Mouse (Mus musculus): ENCODE data around the gene Aipl1. TPM values are rescaled to one million over a fixed set of nuclear protein-coding genes. Genes with fewer than 3 reads are reported as not detected.

Gene Aipl1
- polyA plus RNA-seq, 1 experiment from 2014 or later, result 0.21 TPM

DNA sequence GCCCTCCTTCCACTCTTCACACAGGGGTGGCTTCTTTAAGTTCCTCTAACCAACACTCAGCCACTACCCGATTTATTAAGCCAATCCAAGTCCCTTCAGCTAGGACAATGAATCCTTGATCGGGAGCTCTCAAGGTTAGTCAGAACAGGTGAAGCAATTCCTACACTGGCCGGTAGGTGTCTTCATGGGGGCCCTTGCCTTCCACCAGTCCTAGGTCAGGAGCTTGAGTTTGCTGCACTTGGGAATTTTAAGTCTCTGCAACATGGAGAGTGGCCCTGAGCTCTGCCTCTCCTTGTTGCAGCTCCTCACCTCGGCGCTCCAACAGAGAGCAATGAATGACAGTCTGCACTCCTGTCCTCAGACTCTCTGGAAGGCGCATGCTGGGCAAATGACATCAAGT is 29.0 kb upstream of the Aipl1 start:
- no peak for ATAC-seq (ENCODE audit: low read depth)
- Histone ChIP-seq H3K27ac (no peak overlapping the region), H3K9me3 (replicated peaks) (no peaks in the 10 kb centered on the region), H3K4me1 (replicated peaks) (no peaks in the 10 kb centered on the region), H3K27me3 (no peaks in the 10 kb centered on the region; the same call in 1 of the 2 replicates), H3K4me3 (replicated peaks) (no peak overlapping the region), H3K9ac (no peak overlapping the region), H3K4me2 (no peak overlapping the region), H3K36me3 (no peaks in the 10 kb centered on the region)
- 26% methylated on average over 6 of the region's 6 CpGs for WGBS (ENCODE audit: insufficient replicate concordance)
- no peak for DNase-seq

DNA sequence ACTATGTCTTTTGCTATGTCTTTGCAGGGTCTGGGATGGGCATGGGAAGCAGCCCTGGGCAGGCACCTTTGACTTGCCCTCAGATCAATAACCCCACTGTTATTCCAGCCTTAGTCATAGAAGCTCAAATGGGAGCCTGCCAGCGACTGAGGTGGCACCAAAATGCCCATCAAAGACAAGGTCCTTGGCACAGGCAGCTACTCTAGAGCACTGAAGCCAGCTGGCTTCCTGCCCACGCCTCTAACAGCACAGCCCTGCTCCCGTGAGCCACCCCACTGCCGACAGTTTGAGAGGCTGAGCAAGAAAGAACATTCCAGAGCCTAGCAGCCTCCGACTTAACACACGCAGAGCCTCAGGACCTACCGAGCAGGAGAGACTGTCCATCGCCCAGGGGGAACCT is 27.8 kb upstream of the Aipl1 start:
- Histone ChIP-seq H3K27me3 (no peaks in the 10 kb centered on the region; the same call in 1 of the 2 replicates), H3K9me3 (replicated peaks) (no peaks in the 10 kb centered on the region), H3K4me2 (no peak overlapping the region), H3K27ac (no peak overlapping the region), H3K4me3 (replicated peaks) (no peak overlapping the region), H3K4me1 (replicated peaks) (no peaks in the 10 kb centered on the region), H3K9ac (no peak overlapping the region), H3K36me3 (no peaks in the 10 kb centered on the region)
- 56% methylated on average over 8 of the region's 8 CpGs for WGBS (ENCODE audit: insufficient replicate concordance)
- ATAC-seq (ENCODE audit: low read depth) (no peak), DNase-seq (no peak)

DNA sequence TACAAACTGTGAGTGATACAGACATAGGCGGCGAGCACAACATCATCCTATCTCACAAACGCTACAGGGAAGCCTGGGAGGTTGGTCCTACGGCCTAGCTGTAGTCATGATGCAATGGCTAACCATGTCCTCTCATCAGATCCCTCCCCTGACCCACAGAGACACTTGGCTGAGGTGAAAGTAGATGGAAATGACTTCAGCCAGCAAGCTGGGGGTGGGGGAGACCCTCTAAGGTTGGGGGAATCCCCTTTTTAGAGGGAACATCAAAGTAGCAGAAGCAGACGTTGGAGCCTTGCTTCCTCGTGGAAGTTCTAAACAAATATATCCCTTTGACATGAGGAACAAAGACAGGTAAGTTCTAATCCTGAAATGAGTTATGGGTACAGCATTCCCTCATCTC is 27.1 kb upstream of the Aipl1 start:
- H3K4me3 ChIP-seq (replicated peaks), result no peak overlapping the region
- H3K9ac ChIP-seq, result no peak overlapping the region
- 55% methylated on average over 6 of the region's 6 CpGs for WGBS (ENCODE audit: insufficient replicate concordance)
- no peak overlapping the region for H3K4me2 ChIP-seq
- no peak overlapping the region for H3K27ac ChIP-seq
- no peak for DNase-seq
- H3K27me3 ChIP-seq, result no peaks in the 10 kb centered on the region; the same call in 1 of the 2 replicates
- no peaks in the 10 kb centered on the region for H3K4me1 ChIP-seq (replicated peaks)
- no peak for ATAC-seq (ENCODE audit: low read depth)
- no peaks in the 10 kb centered on the region for H3K36me3 ChIP-seq
- no peaks in the 10 kb centered on the region for H3K9me3 ChIP-seq (replicated peaks)

DNA sequence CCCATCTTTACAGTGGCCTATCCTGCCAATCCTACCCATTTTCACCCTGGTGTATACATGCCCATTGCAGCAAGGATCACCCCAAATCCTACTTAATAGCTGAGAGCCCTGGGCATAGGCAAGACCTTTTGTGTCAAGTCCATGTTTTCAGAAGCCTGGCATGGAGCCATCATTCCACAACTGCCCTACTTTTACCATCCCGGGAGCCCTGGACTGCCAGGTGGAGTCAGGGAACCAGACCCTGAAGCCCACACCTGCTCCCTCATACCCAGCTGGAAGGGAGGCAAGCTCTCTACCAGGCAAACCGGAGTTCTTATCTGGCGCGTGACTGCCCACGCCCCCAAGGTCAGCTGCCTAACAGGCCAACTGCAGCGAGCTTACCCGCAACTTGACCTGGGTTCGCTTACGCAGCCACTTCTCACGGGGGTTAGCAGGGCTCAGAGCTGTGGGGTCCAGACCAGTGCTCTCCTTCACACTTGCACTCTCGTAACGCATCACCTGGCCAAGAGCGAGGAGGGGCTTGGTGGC is 23.8 kb upstream of the Aipl1 start:
- Histone ChIP-seq H3K9ac (no peak overlapping the region), H3K4me1 (replicated peaks) (no peaks in the 10 kb centered on the region), H3K36me3 (no peaks in the 10 kb centered on the region), H3K9me3 (replicated peaks) (no peaks in the 10 kb centered on the region), H3K4me2 (no peak overlapping the region), H3K27ac (no peak overlapping the region), H3K4me3 (replicated peaks) (no peak overlapping the region), H3K27me3 (no peaks in the 10 kb centered on the region)
- DNase-seq (no peak), ATAC-seq (ENCODE audit: low read depth) (no peak)
- WGBS (ENCODE audit: insufficient replicate concordance), result 63% methylated on average over 13 of the region's 13 CpGs

DNA sequence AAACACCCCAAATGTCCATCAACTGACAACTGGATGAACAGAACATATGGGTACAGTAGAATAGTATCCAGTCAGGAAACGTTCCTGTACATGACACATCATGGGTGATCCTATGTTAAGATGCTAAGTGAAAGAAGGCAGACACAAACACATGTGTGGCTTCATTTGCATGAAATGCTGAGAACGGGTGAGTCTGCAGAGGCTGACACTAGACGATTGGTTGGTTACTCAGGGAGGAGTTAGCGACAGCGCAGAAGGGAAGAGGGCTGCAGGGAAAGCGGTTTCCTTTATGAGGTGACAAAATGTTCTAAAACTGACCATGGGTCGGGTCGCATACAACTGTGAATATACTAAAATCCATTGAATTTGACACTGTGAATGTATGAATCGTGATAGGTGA is 23.1 kb upstream of the Aipl1 start:
- H3K27ac ChIP-seq, result no peak overlapping the region
- ATAC-seq (ENCODE audit: low read depth), result no peak
- H3K4me1 ChIP-seq (replicated peaks), result no peaks in the 10 kb centered on the region
- DNase-seq, result no peak
- no peaks in the 10 kb centered on the region for H3K9me3 ChIP-seq (replicated peaks)
- no peak overlapping the region for H3K9ac ChIP-seq
- H3K36me3 ChIP-seq, result no peaks in the 10 kb centered on the region
- no peak overlapping the region for H3K4me2 ChIP-seq
- WGBS (ENCODE audit: insufficient replicate concordance), result 49% methylated on average over 9 of the region's 9 CpGs
- no peak overlapping the region for H3K4me3 ChIP-seq (replicated peaks)
- no peaks in the 10 kb centered on the region for H3K27me3 ChIP-seq

DNA sequence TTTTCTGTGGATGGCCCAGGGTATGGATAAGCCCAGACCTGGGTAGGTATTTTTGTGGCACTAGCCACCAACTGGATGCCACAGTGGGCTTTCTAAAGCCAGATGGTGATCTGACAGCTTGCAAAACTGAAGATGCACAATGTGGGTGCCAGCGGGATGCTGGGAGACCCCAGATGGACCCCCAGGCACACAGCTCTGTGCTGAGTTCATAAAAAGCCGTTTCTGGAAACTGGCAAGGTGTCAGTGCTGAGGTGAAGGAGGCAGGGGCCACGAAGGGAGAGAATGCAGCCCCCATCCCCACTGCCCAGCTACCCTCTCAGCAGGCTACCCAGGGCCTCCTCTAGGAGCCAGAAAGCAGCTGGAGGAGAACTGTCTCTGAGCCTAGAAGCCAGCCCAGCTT is 19.9 kb upstream of the Aipl1 start:
- ATAC-seq (ENCODE audit: low read depth) (no peak), DNase-seq (no peak)
- H3K36me3 ChIP-seq, result no peaks in the 10 kb centered on the region
- H3K4me1 ChIP-seq (replicated peaks), result no peaks in the 10 kb centered on the region
- H3K27ac ChIP-seq, result no peak overlapping the region
- 44% methylated on average over 3 of the region's 3 CpGs for WGBS (ENCODE audit: insufficient replicate concordance)
- H3K9ac ChIP-seq, result no peak overlapping the region
- no peaks in the 10 kb centered on the region for H3K9me3 ChIP-seq (replicated peaks)
- H3K4me3 ChIP-seq (replicated peaks), result no peak overlapping the region
- no peak overlapping the region for H3K4me2 ChIP-seq
- peaks cover 3% of the 10 kb centered on the region for H3K27me3 ChIP-seq

DNA sequence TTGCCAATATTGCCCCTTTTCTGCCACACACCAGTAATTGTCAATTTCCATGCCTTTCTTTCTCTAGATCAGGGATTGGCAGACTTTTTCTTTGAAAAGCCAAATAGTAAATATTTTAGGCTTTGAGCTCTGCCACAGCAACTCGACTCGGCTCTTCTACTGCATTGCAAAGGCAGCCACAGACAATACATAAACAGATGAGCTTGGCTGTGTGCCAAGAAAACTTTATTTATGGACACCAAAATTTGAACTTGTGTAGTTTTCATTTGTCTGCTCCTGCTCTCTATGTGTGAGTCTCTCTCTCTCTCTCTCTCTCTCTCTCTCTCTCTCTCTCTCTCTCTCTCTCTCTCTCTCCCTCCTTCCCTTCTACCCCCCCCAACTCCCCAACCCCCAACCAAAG is 17.9 kb upstream of the Aipl1 start:
- DNase-seq (no peak), ATAC-seq (ENCODE audit: low read depth) (no peak)
- Histone ChIP-seq H3K4me2 (no peak overlapping the region), H3K9me3 (replicated peaks) (no peaks in the 10 kb centered on the region), H3K36me3 (no peaks in the 10 kb centered on the region), H3K4me3 (replicated peaks) (no peak overlapping the region), H3K27me3 (peaks cover 23% of the 10 kb centered on the region), H3K27ac (no peak overlapping the region), H3K9ac (no peak overlapping the region), H3K4me1 (replicated peaks) (no peaks in the 10 kb centered on the region; the same call in 1 of the 2 replicates)
- 61% methylated on average over 2 of the region's 2 CpGs for WGBS (ENCODE audit: insufficient replicate concordance)

DNA sequence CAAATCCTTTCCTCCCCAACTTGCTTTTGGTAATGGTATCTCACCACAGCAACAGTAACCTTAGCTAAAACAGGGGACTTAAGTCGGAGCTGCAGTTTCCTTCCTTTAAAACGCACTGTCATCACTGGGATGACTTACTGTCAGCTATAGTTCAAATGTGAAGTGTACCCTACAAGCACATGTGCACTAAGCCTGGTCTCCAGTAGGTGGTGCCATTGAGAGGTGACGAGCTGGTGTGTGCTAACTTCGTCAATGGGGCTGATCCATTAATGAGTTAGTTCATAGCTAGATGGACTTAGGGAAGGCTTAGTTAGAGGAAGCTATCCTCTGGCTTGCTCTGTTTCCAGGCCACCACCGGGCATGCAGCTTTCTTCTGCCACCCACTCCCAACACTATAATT is 15.3 kb upstream of the Aipl1 start:
- Histone ChIP-seq H3K36me3 (no peaks in the 10 kb centered on the region), H3K4me1 (replicated peaks) (no peaks in the 10 kb centered on the region; the same call in 1 of the 2 replicates), H3K9me3 (replicated peaks) (no peaks in the 10 kb centered on the region), H3K27me3 (peaks cover 35% of the 10 kb centered on the region), H3K4me3 (replicated peaks) (no peak overlapping the region), H3K4me2 (no peak overlapping the region), H3K9ac (no peak overlapping the region), H3K27ac (no peak overlapping the region)
- 5% methylated on average over 5 of the region's 5 CpGs for WGBS (ENCODE audit: insufficient replicate concordance)
- no peak for ATAC-seq (ENCODE audit: low read depth)
- DNase-seq, result peak; percentile 18

DNA sequence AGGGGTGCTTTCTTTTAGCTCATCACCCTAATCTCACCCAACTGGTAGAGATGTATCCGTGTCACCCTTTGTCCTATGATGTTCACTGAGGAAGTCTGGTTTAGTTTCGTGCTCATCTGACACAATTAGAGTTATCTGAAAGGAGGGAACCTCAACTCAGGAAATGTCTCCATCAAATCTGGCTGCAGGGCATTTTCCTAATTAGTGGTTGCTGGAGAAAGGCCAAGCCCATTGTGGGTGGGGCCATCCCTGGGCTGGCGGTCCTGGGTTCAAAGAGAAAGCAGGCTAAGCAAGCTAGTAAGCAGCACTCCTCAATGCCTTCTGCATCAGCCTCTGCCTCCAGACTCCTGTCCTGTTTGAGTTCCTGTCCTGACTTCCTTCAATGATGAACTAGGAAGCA is 14.9 kb upstream of the Aipl1 start:
- Histone ChIP-seq H3K27me3 (peaks cover 35% of the 10 kb centered on the region), H3K4me2 (no peak overlapping the region), H3K4me1 (replicated peaks) (no peaks in the 10 kb centered on the region; the same call in 1 of the 2 replicates), H3K9ac (no peak overlapping the region), H3K36me3 (no peaks in the 10 kb centered on the region), H3K4me3 (replicated peaks) (no peak overlapping the region), H3K27ac (no peak overlapping the region), H3K9me3 (replicated peaks) (no peaks in the 10 kb centered on the region)
- WGBS (ENCODE audit: insufficient replicate concordance), result 28% methylated on average over 3 of the region's 3 CpGs
- DNase-seq (no peak), ATAC-seq (ENCODE audit: low read depth) (no peak)

DNA sequence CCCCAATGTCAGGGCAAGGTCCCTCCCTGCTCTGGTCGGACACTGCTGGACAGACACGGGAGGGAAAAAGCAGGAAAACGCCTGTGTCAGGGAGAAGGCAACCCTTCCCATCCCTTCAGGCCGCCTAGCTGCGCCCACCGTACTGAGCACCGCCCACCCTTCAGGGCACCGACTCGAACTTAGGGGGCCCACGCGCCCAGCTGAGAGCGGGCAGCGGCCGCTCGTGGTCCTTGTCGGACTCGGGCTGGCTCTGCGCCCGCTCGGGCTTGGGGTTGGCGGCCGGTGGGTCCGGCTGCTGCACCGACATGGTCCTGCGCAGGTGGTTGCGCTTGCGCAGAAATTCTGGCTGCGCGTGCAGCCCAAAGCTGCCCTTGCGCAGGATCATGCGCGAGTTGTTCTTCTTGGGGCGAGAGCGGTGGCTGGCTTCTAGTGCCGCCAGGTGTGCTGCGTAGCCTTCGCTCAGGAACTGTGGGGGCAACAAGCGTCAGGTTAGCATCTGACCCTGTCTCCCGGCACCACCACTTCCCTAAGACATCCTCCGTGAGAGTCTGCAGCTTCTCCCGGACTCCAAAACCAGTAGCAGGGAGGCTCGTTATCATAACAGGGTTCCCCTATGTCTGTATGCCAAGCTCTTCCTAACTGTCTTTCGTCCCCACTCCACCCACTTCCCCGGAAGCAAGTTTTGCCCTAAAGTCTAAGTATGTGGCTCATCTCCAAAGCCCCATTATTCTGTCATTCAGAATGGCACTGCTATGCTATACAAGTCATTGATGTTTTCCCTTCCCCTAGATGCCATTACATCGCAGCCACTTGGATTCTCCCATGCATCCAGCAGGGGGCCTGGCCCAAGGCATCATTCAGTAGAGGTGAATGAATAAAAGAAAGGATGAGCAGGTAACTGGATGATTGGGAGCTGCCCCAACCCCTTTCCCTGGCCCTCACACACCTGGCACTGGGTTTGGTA is 13.9 kb upstream of the Aipl1 start:
- Histone ChIP-seq H3K4me3 (replicated peaks) (peak overlapping the region; percentile 35), H3K4me2 (peak overlapping the region; percentile 60), H3K4me1 (replicated peaks) (no peaks in the 10 kb centered on the region; the same call in 1 of the 2 replicates), H3K36me3 (0 out of 2 replicates have a peak, but pooled peaks cover 6% of the 10 kb centered on the region), H3K9ac (no peak overlapping the region), H3K27ac (no peak overlapping the region), H3K9me3 (replicated peaks) (no peaks in the 10 kb centered on the region), H3K27me3 (peaks cover 35% of the 10 kb centered on the region)
- DNase-seq, result no peak
- ATAC-seq (ENCODE audit: low read depth), result no peak
- 3% methylated on average over 43 of the region's 45 CpGs for WGBS (ENCODE audit: insufficient replicate concordance)

DNA sequence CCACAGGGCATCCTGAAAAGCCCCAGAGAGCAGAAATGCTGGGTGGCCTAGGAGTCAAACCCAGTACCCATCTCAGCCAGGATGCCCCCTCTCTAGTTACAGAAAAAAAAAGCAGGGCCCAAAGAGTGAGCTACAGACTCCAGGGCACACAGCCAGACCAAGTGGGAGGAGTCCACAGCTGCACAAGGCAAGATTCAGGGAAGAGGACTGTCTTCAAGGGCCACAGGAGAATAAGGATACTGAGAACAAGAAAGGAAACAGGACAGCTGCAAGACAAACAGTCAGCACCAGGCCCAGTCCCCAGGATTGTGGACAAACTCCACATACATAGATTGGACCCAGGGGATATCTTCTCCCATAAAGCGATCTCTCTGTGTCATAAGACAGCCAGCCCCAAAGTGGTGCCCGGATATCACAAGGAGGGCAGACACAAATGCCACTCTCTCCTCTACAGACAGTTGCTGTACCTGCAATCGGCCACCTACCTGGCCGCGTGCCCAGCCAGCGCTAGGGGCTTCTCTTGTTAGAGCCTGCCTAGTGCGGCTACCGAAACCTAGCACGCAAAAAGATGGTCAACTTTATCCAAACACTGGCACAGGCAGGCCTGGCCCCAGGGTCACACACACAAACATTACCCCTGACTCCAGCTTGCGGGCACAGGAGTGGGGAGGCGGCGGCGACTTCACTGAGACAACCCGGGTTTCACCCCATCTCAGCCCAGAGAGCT is 13.0 kb upstream of the Aipl1 start:
- Histone ChIP-seq H3K4me2 (peak overlapping the region; percentile 60), H3K9ac (no peak overlapping the region), H3K27ac (no peak overlapping the region), H3K4me1 (replicated peaks) (no peaks in the 10 kb centered on the region; the same call in 1 of the 2 replicates), H3K9me3 (replicated peaks) (no peaks in the 10 kb centered on the region), H3K36me3 (0 out of 2 replicates have a peak, but pooled peaks cover 14% of the 10 kb centered on the region), H3K27me3 (peaks cover 35% of the 10 kb centered on the region), H3K4me3 (replicated peaks) (peak overlapping the region; percentile 35)
- DNase-seq (no peak), ATAC-seq (ENCODE audit: low read depth) (no peak)
- 21% methylated on average over 14 of the region's 14 CpGs for WGBS (ENCODE audit: insufficient replicate concordance)
